Mouse (Mus musculus): ENCODE measurements around the gene Tle6. TPM values are rescaled to one million over a fixed set of nuclear protein-coding genes. Genes with fewer than 3 reads are reported as not detected.

Tle6 gene
- total RNA-seq, 2 experiments from 2014 or later = 5.6 to 6.7 TPM

DNA sequence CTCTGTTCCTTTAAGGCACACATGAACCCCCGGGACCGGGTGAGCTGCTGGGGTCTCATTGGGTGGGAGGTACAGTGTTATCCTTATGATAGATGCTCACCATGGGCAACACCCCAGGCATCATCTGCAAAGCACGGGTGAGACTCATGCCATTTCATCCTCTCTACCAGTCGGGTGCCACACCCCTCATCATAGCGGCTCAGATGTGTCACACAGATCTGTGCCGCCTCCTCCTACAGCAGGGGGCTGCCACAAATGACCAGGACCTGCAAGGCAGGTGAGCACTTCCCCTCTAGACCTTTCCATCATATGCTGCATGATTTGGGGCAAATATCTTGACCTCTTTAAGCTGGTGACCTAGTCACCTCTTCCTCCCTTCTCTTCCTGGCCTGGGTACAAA lies 37.2 kb upstream of the Tle6 start:
- Histone ChIP-seq H3K4me3 (no peak overlapping the region), H3K27ac (no peak overlapping the region)
- no peak for DNase-seq
- intact Hi-C loops (cut with DNase I) = no loop called here
- no peak for TF ChIP-seq CTCF (IDR thresholded peaks at IDR 0.05)

DNA sequence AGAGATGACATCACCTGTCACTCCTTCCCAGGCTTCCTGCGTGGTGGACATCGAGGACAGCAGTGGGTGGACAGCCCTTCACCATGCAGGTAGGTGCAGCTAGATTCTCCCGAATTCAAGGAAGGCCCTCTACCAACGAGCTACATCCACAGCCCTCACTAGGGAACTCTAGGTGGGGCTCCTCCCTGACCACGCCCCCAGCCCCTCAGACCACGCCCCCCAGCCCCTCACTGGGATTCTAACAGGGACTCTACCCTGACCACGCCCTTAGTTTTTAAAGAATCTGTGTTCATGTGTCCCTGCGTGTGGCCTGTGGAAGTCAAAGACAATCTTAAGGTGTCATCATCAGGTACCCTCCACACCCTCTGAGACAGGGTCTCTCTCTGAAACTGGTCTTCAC lies 35.5 kb upstream of the Tle6 start:
- H3K4me3 ChIP-seq = no peak overlapping the region
- DNase-seq = no peak
- intact Hi-C loops (cut with DNase I) = no loop called here
- no peak overlapping the region for H3K27ac ChIP-seq
- no peak for TF ChIP-seq CTCF (IDR thresholded peaks at IDR 0.05)

DNA sequence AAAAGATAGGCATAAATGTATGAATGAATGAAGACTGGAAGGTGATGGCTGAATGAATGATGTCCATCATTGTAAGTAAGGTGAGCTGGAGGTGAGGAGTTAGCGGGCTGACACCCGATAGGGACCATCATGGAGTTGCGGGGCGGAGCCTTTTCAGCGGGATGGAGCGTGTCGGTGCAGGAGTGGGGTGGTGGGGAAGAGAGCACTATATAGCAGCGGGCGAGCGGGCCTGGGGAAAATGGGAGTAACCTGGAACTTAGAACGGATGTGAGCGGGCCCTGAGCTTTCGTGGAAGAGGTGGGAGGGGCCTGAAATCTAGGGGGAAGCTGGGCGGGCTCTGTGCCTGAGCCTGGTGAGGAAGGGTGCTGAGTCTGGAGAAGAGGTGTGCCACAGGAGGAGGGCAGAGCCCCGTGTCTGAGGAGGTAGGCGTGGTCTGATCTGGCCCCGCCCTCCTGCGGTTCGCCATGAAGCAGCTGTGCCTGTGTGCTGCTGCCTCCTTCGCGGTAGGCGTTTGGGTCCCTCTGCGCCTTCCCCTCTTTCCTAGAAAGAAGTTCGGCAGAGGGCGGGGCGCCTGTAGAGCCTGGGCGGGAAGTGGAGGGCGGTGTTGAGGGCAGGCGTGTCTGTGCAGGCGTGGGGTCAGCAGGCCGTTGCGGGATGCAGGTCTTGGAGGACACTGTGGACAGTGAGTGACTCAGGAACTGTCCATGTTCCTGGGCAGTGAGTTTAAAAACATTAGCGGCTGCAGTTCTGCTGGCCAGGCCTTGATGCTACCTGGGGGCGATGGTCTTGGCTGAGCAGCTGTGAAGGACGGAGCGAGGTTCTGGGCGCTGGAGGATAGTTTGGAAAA lies 32.6 kb upstream of the Tle6 start:
- H3K27ac ChIP-seq = peak overlapping the region; percentile 59
- no peak for TF ChIP-seq CTCF (IDR thresholded peaks at IDR 0.05)
- intact Hi-C loops (cut with DNase I) = no loop called here

DNA sequence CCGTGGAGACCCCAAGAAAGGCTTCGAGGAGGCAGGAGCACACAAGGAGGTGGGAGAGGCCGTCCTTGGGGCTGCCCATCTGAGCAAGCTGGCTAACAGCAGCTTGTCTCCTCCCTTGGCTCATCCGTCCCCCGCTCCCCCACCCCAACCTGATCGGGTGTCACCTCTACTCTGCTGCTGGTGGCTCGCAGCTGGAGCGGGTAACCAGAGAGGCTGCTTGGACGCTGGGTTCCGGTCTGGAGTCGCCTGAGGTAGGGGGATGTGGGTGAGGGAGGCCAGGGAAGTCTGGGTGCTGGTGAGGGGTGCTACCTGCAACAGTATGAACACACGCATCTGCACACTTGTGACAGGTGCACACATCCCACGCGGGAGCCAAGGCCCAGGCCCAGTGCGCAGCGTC lies 27.5 kb upstream of the Tle6 start, which contains the start of gene Ankrd24:
Gene Ankrd24 (plus strand): TSS at position 151 of the 400 bp plus-strand sequence.
- intact Hi-C loops (cut with DNase I) = no loop called here

More for the DNA sequence above, 32.6 kb upstream of the Tle6 start:
- peak; percentile 84 for DNase-seq
- peak overlapping the region; percentile 73 for H3K4me3 ChIP-seq

DNA sequence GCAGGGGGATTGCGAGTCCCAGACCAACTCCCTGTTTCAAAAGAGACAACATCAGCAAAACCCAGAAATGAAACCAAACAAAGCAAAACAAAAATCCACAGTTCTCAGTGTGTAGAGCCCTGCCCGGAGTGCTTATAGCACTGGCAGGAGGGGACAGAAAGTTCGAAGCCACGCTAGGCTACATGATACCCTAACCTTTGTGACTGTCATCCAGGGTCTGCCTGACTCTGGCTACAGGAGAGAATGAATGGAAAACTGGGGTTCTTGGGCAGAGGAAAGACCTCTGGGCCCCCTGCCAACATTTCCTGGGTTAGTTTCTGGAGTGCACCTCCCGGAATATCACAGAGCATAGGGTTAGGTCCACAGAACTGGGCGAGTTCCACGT lies 27.0 kb upstream of the Tle6 start:
- intact Hi-C loops (cut with DNase I) = loop anchor here (2.0 kb wide), 1 partner anchor 21 kb away; the partner anchor contains the start of gene BC025920
- H3K27ac ChIP-seq = peak overlapping the region; percentile 89
- TF ChIP-seq CTCF (IDR thresholded peaks at IDR 0.05) = no peak

More for the DNA sequence above, 27.5 kb upstream of the Tle6 start, which contains the start of gene Ankrd24:
- Histone ChIP-seq H3K27ac (peak within 1 kb of the TSS; percentile 89), H3K4me3 (peak within 1 kb of the TSS; percentile 88)
- peak; percentile 55 for DNase-seq
- TF ChIP-seq CTCF (IDR thresholded peaks at IDR 0.05) = no peak

DNA sequence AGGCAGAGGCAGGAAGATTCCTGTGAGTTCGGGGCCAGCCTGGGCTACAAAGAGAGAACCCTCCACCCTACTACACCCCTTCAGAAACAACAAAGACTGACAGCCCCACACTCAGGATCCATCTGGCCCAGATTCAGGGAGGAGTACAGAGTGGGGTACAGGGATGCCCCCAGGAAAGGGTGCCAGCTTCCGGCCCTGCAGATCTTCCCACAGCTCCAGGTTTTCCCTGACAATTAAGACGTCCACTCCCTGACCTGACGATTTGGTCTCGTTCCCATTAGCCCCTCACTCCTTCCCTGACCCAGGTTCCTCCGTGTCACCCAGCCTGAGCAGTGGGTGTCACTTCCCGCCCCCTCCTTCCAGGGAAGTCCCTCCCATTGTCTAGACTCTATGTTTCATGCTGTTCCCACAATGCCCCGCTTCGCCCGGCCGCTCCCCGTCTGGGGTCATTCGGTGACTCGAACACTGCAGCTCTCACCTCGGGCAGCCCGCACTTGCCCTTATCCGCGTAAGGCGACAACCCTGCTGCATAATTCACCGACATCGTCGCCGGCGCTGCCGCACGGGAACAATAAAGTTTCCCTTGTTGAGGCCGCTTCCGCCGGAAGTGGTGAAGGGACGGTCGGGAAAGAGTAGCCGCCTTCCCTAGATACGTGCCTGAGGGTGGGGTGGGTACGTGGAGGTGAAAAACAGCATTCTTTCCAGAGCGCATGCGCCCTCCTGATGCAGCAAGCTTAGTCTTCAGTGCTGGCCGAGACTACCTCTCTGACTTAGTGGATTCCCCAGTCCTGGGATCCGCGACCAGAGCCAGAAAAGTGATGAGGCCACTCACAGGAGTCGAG lies 26.3 kb upstream of the Tle6 start, which contains the start of gene Sirt6:
Gene Sirt6 (minus strand): TSS at position 804 of the 842 bp plus-strand sequence.
- Histone ChIP-seq H3K27ac (peak within 1 kb of the TSS; percentile 89), H3K4me3 (peak within 1 kb of the TSS; percentile 88)
- no peak for TF ChIP-seq CTCF (IDR thresholded peaks at IDR 0.05)
- peak; percentile 95 for DNase-seq
- intact Hi-C loops (cut with DNase I) = loop anchor here (2.0 kb wide), 1 partner anchor 20 kb away; the partner anchor contains the start of gene BC025920

More for the DNA sequence above, 27.0 kb upstream of the Tle6 start:
- H3K4me3 ChIP-seq = peak overlapping the region; percentile 88
- peak; percentile 56 for DNase-seq

DNA sequence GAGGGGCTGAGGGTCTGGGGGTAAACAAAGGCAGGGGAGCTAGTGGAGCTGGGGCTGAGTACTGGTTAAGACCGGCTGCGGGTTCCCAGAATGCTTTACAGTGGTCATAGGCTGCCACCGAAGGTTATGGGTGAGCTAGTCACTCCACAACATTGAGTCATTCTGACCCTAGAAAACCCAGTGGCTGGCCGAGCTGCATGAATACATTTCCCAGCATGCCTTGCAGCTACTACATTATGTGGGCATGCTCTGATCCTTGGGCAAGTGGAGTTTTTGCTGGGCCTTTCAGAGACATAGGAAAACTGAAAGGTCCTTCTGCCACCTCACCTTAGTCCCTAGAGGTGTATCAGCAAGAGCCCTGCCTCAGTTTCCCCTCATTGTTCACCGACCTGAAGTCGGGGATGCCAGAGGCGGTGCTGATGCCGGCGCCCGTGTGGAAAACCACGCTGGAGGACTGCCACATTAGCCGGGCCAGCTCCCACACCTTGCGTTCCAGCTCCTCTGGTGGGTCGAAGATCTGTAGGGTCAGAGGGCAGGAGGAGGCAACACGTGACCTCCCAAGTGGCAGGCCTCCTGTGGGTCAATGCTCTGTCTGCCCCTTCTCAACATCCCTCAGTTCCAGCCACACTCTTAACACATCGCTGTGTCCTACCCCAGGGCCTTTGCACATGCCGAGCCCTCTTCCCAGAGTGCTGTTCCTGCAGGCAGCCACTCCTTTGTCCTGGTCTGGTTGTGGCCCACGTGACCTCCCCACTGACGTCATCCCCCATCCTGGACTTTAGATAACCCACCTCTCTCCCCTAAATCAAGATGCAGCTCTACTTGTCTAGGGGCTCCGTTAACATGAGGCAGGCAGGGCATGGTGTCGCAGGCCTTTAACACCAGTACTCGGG lies 25.5 kb upstream of the Tle6 start:
- Histone ChIP-seq H3K4me3 (peak overlapping the region; percentile 88), H3K27ac (peak overlapping the region; percentile 89)
- no peak for TF ChIP-seq CTCF (IDR thresholded peaks at IDR 0.05)
- no peak for DNase-seq
- intact Hi-C loops (cut with DNase I) = loop anchor here (2.0 kb wide), 1 partner anchor 20 kb away; the partner anchor contains the start of gene BC025920

DNA sequence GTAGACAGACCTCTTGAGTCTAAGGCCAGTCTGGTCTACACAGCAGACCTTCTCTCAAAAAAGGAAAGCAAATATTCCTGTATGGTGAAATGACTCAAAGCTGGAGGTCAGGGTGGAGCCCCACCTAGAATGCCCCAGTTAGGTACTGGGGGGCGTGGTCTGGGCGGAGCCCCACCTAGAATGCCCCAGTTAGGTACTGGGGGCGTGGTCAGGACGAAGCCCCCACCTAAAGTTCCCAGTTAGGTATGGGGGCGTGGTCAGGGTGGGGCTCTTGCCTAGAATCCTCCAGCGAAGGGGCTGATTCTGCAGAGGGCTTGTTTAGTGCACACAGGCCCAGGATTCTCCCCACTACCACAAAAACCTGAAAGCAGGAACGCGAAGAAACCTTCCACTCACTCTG lies 22.6 kb upstream of the Tle6 start:
- no peak for DNase-seq
- intact Hi-C loops (cut with DNase I) = no loop called here
- no peak overlapping the region for H3K27ac ChIP-seq
- no peak overlapping the region for H3K4me3 ChIP-seq
- TF ChIP-seq CTCF (IDR thresholded peaks at IDR 0.05) = no peak

DNA sequence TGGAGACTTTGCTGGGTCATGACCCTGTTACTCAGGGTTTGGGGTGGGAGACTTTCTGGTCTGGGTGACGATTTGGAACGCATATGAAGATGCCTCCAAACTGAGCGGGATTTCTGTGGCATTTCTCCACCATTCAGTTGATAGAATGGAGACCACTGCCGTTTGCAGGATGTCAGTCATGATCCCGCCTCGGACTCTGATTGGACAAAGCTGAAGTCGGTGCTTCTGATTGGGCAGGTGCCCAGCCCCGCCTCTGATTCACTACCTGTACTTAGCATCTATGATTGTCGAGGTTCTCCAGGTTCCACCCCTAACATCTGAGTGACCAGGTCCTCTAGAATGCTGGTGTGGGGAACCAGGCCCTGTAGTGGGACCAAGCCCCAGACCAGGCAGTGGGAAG lies 19.9 kb upstream of the Tle6 start:
- intact Hi-C loops (cut with DNase I) = no loop called here
- no peak overlapping the region for H3K4me3 ChIP-seq

DNA sequence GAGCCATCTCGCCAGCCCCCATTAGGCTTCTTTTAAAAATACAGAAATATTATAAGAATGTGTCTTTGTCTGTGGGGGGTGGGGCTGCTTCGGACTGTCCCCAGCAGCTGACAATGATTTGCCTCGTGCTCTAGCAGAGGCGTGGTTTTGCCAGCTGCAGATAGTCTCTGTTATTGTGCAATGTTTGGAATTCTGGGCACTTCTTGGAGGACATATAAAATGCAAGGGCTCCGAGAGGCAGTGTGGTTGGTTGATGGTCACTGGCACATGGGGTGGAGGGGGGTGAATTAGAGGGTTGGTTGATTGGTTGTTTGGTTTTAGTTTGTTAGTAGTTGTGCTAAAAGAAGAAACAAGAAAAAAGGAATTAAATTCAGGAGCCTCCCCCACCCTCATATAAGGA lies 19.1 kb upstream of the Tle6 start:
- TF ChIP-seq CTCF (IDR thresholded peaks at IDR 0.05) = no peak
- Histone ChIP-seq H3K27ac (no peak overlapping the region), H3K4me3 (no peak overlapping the region)
- no peak for DNase-seq
- intact Hi-C loops (cut with DNase I) = no loop called here

More for the DNA sequence above, 19.9 kb upstream of the Tle6 start:
- DNase-seq = no peak
- no peak for TF ChIP-seq CTCF (IDR thresholded peaks at IDR 0.05)
- H3K27ac ChIP-seq = no peak overlapping the region

DNA sequence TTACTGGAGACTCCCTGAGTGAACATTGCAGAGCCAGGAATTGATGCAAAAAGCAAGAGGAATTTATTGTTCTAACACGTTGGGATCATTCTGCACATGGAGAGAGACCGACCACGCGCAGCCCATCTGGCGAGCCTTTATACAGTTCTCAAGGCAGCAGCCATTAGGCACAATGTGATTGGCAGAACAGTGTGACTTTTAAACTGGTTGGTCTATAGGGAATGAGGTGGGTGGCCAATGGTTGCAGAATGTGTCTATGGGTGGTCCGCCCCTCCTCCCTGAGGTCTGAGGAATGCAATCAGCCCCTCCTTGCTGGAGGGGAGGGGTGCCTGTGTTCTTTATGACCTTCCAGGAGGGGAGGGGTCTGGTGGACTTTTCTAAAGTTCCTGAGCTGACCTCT lies 14.6 kb upstream of the Tle6 start:
- DNase-seq = no peak
- intact Hi-C loops (cut with DNase I) = no loop called here
- Histone ChIP-seq H3K4me3 (no peak overlapping the region), H3K27ac (no peak overlapping the region)
- no peak for TF ChIP-seq CTCF (IDR thresholded peaks at IDR 0.05)

DNA sequence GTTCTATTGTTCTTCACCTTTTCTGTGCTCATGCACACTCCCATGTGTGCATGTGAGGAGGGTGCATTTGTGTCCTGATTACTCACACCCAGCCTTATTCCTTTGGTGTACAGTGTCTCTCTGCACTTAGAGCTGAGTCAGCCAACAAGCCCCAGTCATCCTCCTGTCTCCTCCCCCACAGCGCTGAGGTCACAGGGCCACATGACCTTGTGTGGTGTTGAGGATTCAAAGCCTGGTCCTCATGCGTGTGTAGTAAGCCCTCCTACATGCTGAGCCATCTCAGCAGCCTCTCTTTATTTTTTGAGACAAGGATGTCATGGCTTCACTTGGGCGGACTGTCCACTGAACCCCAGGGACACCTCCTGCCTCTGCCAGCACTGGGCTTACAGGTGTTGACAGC lies 11.9 kb upstream of the Tle6 start:
- intact Hi-C loops (cut with DNase I) = no loop called here
- Histone ChIP-seq H3K4me3 (no peak overlapping the region), H3K27ac (no peak overlapping the region)
- no peak for TF ChIP-seq CTCF (IDR thresholded peaks at IDR 0.05)
- DNase-seq = no peak

All from gastrocnemius, adult 2 months (tissue).